Mouse (Mus musculus): Measurements from ENCODE around the gene Sppl2b. TPM values are rescaled to one million over a fixed set of nuclear protein-coding genes. Genes with fewer than 3 reads are reported as not detected.

Sppl2b gene
- polyA plus RNA-seq, 1 experiment, result 81.2 TPM

DNA sequence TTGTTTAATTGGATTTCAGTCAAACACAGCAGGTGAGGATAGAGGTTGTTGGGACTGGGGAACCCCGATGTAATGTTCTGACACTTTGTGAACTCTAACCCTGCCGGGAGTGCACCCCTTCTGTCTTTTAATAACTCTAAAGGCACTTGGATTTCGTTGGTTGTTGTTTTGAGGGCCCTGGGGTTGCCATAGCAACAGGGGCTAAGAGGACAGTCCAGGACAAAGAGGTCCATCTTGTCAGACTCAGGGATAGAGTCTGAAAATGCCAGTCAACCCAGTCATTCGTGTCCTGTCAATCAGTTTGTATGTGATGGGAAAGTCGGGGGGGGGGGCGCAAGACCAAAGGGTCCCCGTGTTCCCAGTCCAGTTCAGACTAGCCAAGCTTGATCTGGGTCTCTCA is 22.3 kb upstream of the Sppl2b start:
- H3K4me1 ChIP-seq (ENCODE audit: control insufficient read depth, insufficient read depth, insufficient read length, low read length), result peaks cover 23% of the 10 kb centered on the region
- peaks cover 19% of the 10 kb centered on the region for H3K36me3 ChIP-seq (ENCODE audit: control insufficient read depth, insufficient read depth, low read length)
- WGBS, result 59% methylated on average over 7 of the region's 7 CpGs
- TF ChIP-seq POLR2A (IDR thresholded peaks at IDR 0.05; ENCODE audit: low read depth, low read length) (no peak), CTCF (IDR thresholded peaks at IDR 0.05; ENCODE audit: extremely low read depth, insufficient read length, insufficient replicate concordance, low read depth, low read length) (no peak)
- H3K27me3 ChIP-seq (ENCODE audit: control insufficient read depth, insufficient read depth, low read length), result peaks cover 22% of the 10 kb centered on the region
- H3K27ac ChIP-seq (ENCODE audit: insufficient read depth, low read depth, low read length), result no peak overlapping the region
- H3K4me3 ChIP-seq (ENCODE audit: low read depth, low read length), result no peak overlapping the region

DNA sequence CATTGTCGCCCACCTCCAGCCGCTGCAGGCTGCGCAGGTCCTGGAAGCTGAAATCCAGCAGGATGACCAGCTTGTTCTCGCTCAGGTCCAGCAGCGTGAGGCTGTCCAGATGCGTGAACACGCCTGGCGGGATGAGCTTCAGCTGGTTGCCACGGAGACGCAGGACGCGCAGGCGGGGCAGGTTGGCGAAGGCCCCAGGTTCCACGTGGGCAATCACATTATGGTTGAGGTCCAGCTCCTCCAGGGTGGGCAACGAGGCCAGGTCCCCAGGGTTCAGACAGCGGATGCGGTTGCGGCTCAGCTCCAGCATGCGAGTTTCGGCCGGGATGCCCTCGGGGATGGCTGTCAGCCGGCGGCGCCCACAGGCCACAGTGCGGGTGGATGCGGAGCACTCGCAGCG is 19.5 kb upstream of the Sppl2b start:
- H3K27ac ChIP-seq (ENCODE audit: insufficient read depth, low read depth, low read length), result no peak overlapping the region
- peaks cover 4% of the 10 kb centered on the region for H3K4me1 ChIP-seq (ENCODE audit: control insufficient read depth, insufficient read depth, insufficient read length, low read length)
- no peak overlapping the region for H3K4me3 ChIP-seq (ENCODE audit: low read depth, low read length)
- TF ChIP-seq CTCF (IDR thresholded peaks at IDR 0.05; ENCODE audit: extremely low read depth, insufficient read length, insufficient replicate concordance, low read depth, low read length) (no peak), POLR2A (IDR thresholded peaks at IDR 0.05; ENCODE audit: low read depth, low read length) (no peak)
- H3K36me3 ChIP-seq (ENCODE audit: control insufficient read depth, insufficient read depth, low read length), result no peaks in the 10 kb centered on the region
- H3K27me3 ChIP-seq (ENCODE audit: control insufficient read depth, insufficient read depth, low read length), result peaks cover 22% of the 10 kb centered on the region
- 46% methylated on average over 30 of the region's 30 CpGs for WGBS

DNA sequence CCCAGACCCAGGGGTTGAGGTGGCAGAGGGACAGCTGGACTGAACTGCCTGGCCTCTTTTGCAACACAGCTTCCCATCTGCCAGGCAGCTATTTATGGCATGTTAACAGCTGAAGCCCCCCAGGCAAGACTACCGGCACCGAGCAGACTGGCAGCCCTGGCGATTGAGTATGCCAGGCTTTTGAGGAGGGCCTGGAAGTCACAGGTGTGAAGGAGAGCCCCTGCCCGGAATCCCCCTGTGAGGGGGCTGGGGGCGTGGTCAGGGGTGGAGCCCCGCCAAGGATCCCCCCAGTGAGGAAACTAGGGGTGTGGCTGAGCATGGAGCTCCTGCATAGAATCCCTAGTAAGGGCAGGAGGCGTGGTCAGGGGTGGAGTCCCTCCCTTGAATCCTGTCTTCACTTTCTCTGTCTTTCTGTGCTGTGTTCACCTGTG is 18.1 kb upstream of the Sppl2b start:
- H3K27me3 ChIP-seq (ENCODE audit: control insufficient read depth, insufficient read depth, low read length), result peaks cover 22% of the 10 kb centered on the region
- TF ChIP-seq POLR2A (IDR thresholded peaks at IDR 0.05; ENCODE audit: low read depth, low read length), result no peak
- no peak for TF ChIP-seq CTCF (IDR thresholded peaks at IDR 0.05; ENCODE audit: extremely low read depth, insufficient read length, insufficient replicate concordance, low read depth, low read length)
- 37% methylated on average over 7 of the region's 7 CpGs for WGBS

DNA sequence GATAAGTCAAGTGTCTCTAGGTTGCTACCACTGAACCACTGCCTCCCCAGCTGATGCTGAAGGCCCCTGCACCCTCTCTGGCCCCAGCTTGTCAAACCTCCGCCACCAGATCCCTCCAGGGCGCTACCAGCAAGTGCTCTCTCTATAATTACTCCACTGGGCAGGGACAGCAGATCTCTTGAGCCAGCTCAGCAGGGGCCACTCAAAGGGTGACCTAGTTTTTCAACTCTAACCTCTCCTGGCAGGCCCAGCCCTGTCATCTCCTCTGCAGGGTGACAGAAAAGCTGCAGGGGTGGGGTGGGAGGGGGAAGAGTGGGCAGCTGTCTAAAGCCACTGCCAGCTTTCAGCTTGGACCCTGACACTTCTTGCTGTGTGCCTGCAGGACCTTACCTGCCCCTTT is 17.2 kb upstream of the Sppl2b start:
- TF ChIP-seq CTCF (IDR thresholded peaks at IDR 0.05; ENCODE audit: extremely low read depth, insufficient read length, insufficient replicate concordance, low read depth, low read length) (no peak), POLR2A (IDR thresholded peaks at IDR 0.05; ENCODE audit: low read depth, low read length) (no peak)
- Histone ChIP-seq H3K4me3 (ENCODE audit: low read depth, low read length) (no peak overlapping the region), H3K27ac (ENCODE audit: insufficient read depth, low read depth, low read length) (no peak overlapping the region), H3K4me1 (ENCODE audit: control insufficient read depth, insufficient read depth, insufficient read length, low read length) (no peaks in the 10 kb centered on the region; the same call in 1 of the 2 replicates), H3K36me3 (ENCODE audit: control insufficient read depth, insufficient read depth, low read length) (no peaks in the 10 kb centered on the region), H3K27me3 (ENCODE audit: control insufficient read depth, insufficient read depth, low read length) (peaks cover 25% of the 10 kb centered on the region)
- WGBS, result 32% methylated on average over 2 of the region's 2 CpGs

More for the DNA sequence above, 18.1 kb upstream of the Sppl2b start:
- Histone ChIP-seq H3K27ac (ENCODE audit: insufficient read depth, low read depth, low read length) (no peak overlapping the region), H3K4me3 (ENCODE audit: low read depth, low read length) (no peak overlapping the region), H3K36me3 (ENCODE audit: control insufficient read depth, insufficient read depth, low read length) (no peaks in the 10 kb centered on the region), H3K4me1 (ENCODE audit: control insufficient read depth, insufficient read depth, insufficient read length, low read length) (no peaks in the 10 kb centered on the region; the same call in 1 of the 2 replicates)

GRCm38 (mm10) chr10:80838346-80838912 is 16.6 kb upstream of the Sppl2b start:
- TF ChIP-seq POLR2A (IDR thresholded peaks at IDR 0.05; ENCODE audit: low read depth, low read length) (no peak), CTCF (IDR thresholded peaks at IDR 0.05; ENCODE audit: extremely low read depth, insufficient read length, insufficient replicate concordance, low read depth, low read length) (no peak)
- Histone ChIP-seq H3K27ac (ENCODE audit: insufficient read depth, low read depth, low read length) (no peak overlapping the region), H3K36me3 (ENCODE audit: control insufficient read depth, insufficient read depth, low read length) (no peaks in the 10 kb centered on the region), H3K27me3 (ENCODE audit: control insufficient read depth, insufficient read depth, low read length) (peaks cover 31% of the 10 kb centered on the region), H3K4me1 (ENCODE audit: control insufficient read depth, insufficient read depth, insufficient read length, low read length) (no peaks in the 10 kb centered on the region; the same call in 1 of the 2 replicates), H3K4me3 (ENCODE audit: low read depth, low read length) (no peak overlapping the region)
- WGBS, result 43% methylated on average over 2 of the region's 2 CpGs

DNA sequence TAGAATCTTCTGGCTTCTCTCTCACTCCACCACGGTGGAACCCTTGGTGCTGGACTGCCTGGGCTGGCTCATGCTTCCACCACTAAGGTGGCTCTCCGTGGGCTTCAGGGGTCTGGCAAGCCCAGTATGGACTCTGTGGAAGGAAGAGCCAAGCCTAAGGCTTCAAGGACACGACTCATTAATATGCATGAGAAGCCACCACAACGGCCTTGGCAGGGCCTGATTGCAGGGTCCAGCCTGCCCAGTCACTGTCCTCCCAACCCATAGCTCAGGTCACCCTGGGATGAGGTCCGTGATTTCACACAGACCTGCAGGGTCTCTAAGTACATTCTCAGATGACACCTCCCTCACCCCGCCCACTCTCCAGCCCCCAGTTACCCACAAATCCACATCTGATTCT is 15.2 kb upstream of the Sppl2b start:
- TF ChIP-seq POLR2A (IDR thresholded peaks at IDR 0.05; ENCODE audit: low read depth, low read length) (no peak), CTCF (IDR thresholded peaks at IDR 0.05; ENCODE audit: extremely low read depth, insufficient read length, insufficient replicate concordance, low read depth, low read length) (no peak)
- H3K27ac ChIP-seq (ENCODE audit: insufficient read depth, low read depth, low read length), result no peak overlapping the region
- H3K4me1 ChIP-seq (ENCODE audit: control insufficient read depth, insufficient read depth, insufficient read length, low read length), result peaks cover 4% of the 10 kb centered on the region
- H3K4me3 ChIP-seq (ENCODE audit: low read depth, low read length), result no peak overlapping the region
- peaks cover 30% of the 10 kb centered on the region for H3K27me3 ChIP-seq (ENCODE audit: control insufficient read depth, insufficient read depth, low read length)
- no peaks in the 10 kb centered on the region for H3K36me3 ChIP-seq (ENCODE audit: control insufficient read depth, insufficient read depth, low read length)
- 56% methylated on average over 6 of the region's 6 CpGs for WGBS

DNA sequence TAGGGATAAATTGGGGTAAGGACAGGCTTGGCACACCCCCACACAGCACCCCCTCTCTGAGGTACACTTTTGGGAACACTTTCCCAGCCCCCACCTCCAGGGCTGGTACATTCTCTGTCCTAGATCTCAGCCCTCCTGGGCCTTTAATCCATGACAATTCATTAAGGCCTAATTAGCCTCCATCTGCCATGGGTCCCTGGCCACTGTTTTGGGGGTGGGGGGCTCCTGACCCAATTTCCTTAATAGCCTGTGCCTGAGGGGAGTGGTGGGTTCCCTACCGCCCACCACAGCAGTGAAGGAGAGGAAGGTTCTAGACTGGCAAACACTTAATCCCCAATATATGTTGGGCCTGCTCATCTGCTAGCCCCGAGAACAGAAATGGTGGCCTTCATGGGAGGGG is 13.4 kb upstream of the Sppl2b start:
- TF ChIP-seq CTCF (IDR thresholded peaks at IDR 0.05; ENCODE audit: extremely low read depth, insufficient read length, insufficient replicate concordance, low read depth, low read length) (no peak), POLR2A (IDR thresholded peaks at IDR 0.05; ENCODE audit: low read depth, low read length) (no peak)
- Histone ChIP-seq H3K4me1 (ENCODE audit: control insufficient read depth, insufficient read depth, insufficient read length, low read length) (peaks cover 4% of the 10 kb centered on the region), H3K4me3 (ENCODE audit: low read depth, low read length) (no peak overlapping the region), H3K27ac (ENCODE audit: insufficient read depth, low read depth, low read length) (no peak overlapping the region), H3K36me3 (ENCODE audit: control insufficient read depth, insufficient read depth, low read length) (no peaks in the 10 kb centered on the region), H3K27me3 (ENCODE audit: control insufficient read depth, insufficient read depth, low read length) (peaks cover 21% of the 10 kb centered on the region)
- 82% methylated on average over 2 of the region's 2 CpGs for WGBS

Measured in small intestine, adult 2 months (tissue).